Mouse (Mus musculus): ENCODE results near the gene Mrps24.

Gene Mrps24

GRCm38 (mm10) chr11:5705972-5706371 is 9.5 kb downstream of the Mrps24 start:
- no peak for DNase-seq (ENCODE audit: low spot score)

- DNase-seq (ENCODE audit: low spot score): no peak
Observed at GRCm38 (mm10) chr11:5703341-5703740, 12.1 kb downstream of the Mrps24 start.

GRCm38 (mm10) chr11:5702957-5703332 is 12.5 kb downstream of the Mrps24 start:
- no peak for DNase-seq (ENCODE audit: low spot score)

DNA sequence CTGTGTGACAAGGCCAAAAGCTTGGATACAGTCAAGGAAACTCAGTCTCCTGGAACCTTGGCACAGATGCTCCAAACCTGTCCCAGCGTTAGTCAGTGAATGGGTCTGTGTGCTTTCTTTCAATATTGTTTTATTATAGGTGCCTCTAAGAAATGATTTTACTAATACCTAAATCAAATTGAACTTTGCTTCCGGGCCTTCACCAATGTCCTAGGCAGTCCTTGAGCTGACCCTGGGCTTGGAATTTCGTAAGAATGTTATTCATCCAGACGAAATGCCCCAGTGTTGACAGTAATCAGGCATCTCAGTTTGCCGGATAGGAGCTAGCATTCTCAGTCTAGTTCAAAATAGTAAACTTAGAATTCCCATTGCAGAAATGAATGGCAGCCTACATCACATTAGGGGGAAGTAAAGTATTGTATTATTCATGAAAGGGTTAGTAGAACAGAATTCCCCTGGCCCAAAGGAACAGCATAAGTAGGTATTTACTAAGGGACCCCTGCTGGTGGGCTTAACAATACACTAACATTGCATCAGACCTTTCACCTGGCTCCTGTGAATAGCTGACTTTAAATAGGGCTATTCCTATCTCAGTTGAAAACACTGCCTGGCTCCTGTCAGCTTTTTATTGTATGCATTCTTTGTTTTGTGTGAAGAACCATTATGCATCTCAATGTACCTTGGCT is 13.1 kb downstream of the Mrps24 start:
- no peak for DNase-seq (ENCODE audit: low spot score)

GRCm38 (mm10) chr11:5701821-5702220 is 13.7 kb downstream of the Mrps24 start:
- no peak for DNase-seq (ENCODE audit: low spot score)

DNA sequence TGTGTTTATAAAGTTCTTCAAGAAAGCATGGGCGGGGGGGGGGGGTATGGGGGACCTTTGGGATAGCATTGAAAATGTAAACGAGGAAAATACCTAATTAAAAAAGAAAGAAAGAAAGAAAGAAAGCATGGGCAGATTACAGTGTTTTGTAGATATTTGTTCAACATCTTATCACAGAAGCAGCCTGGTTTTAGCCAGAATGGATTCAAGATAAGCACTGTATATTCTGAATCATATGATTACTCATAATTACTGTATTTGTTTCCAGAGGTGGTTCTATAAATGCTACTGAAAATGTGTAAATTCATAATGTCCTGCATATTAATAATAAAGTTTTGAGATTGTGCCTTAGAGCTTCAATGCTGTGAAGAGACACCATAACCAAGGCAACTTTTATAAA is 14.2 kb downstream of the Mrps24 start:
- no peak for DNase-seq (ENCODE audit: low spot score)

- no peak for DNase-seq (ENCODE audit: low spot score)
Observed at GRCm38 (mm10) chr11:5700808-5701207, 14.7 kb downstream of the Mrps24 start.

DNA sequence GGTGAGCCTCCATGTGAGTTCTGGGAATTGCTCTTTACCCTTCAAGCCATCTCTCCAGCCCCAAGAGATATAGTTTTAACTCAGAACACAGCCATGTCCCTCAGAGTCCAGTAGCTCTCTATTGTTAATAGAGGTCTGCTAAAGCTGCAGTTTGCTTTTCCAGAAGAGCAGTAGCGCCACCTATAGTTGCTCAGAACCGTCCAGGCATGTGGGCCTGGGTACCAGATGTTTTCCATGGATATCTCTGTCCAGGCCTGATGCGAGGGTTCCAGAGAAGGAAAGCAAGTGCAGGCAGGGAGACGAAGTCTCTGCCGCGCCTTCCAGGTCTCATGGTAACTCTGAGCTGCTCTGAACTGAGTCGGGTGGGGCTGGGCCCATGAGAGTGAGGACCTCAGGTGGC is 23.7 kb downstream of the Mrps24 start:
- peak; percentile 71 for DNase-seq (ENCODE audit: low spot score)

DNA sequence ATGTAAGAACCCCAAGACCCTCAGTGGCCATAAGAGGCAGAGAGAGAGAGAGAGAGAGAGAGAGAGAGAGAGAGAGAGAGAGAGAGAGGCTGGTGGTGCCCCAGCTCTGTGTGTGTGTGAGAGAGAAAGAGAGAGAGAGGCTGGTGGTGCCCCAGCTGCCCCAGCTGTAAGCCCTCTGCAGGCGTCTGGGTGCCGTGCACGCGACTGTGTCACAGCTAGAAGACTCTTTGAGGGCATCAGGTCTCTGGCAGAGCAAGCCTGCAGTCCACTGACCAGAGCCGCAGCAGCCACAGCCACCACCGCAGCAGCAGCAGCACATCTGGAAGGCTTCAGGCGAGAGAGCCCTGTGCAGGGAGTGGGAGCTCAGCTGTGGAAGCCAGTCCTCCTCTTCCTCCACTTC is 31.2 kb downstream of the Mrps24 start:
- DNase-seq (ENCODE audit: low spot score): peak; percentile 13

GRCm38 (mm10) chr11:5682541-5682940 is 32.9 kb downstream of the Mrps24 start:
- no peak for DNase-seq (ENCODE audit: low spot score)

Data from retina, embryonic 14.5 days (tissue).